Mouse (Mus musculus): ENCODE results near the gene Kcnn1. TPM values are rescaled to one million over a fixed set of nuclear protein-coding genes. Genes with fewer than 3 reads are reported as not detected.

Gene Kcnn1
- polyA plus RNA-seq, 1 experiment: 11.9 TPM

- no peaks in the 10 kb centered on the region for H3K27me3 ChIP-seq (ENCODE audit: control insufficient read depth, insufficient read depth, insufficient read length)
- TF ChIP-seq POLR2A (IDR thresholded peaks at IDR 0.05; ENCODE audit: insufficient read length, low read depth) (no peak), USF1 (IDR thresholded peaks at IDR 0.05; ENCODE audit: low read depth) (no peak), POLR2AphosphoS2 (IDR thresholded peaks at IDR 0.05; ENCODE audit: insufficient read length, low read depth) (no peak), SRF (IDR thresholded peaks at IDR 0.05; ENCODE audit: control insufficient read depth, insufficient read length, low read depth) (no peak), CEBPB (IDR thresholded peaks at IDR 0.05; ENCODE audit: insufficient read depth, poor library complexity, severe bottlenecking) (no peak), TCF12 (IDR thresholded peaks at IDR 0.05; ENCODE audit: insufficient read depth, poor library complexity, severe bottlenecking) (no peak), MYOD1 (IDR thresholded peaks at IDR 0.05; ENCODE audit: control insufficient read depth in 1 of 3, insufficient read length in 2 of 3, low read depth in 2 of 3) (no peak), E2F4 (IDR thresholded peaks at IDR 0.05; ENCODE audit: insufficient read depth) (no peak), MYOG (IDR thresholded peaks at IDR 0.05; ENCODE audit: control insufficient read depth in 1 of 3, insufficient read depth in 1 of 3, insufficient read length in 2 of 3, low read depth in 2 of 3) (no peak), MAX (IDR thresholded peaks at IDR 0.05; ENCODE audit: low read depth) (no peak), TCF3 (IDR thresholded peaks at IDR 0.05; ENCODE audit: insufficient read length, low read depth) (no peak), REST (IDR thresholded peaks at IDR 0.05; ENCODE audit: insufficient read depth, insufficient read length) (no peak)
- H3K79me2 ChIP-seq (ENCODE audit: control insufficient read depth, insufficient read depth): no peaks in the 10 kb centered on the region
- H3K36me3 ChIP-seq (ENCODE audit: control insufficient read depth, insufficient read depth): peaks cover 3% of the 10 kb centered on the region
- no peak overlapping the region for H3K4me2 ChIP-seq (ENCODE audit: low read depth)
- H3K4me3 ChIP-seq: no peak overlapping the region
- H3ac ChIP-seq (ENCODE audit: control insufficient read depth, insufficient read length): no peak overlapping the region
These were observed 42.7 kb downstream of the Kcnn1 start for GRCm38 (mm10) chr8:70820101-70820935.

GRCm38 (mm10) chr8:70816679-70817078, 46.4 kb downstream of the Kcnn1 start:
- peaks cover 3% of the 10 kb centered on the region for H3K36me3 ChIP-seq (ENCODE audit: control insufficient read depth, insufficient read depth)
- H3K4me2 ChIP-seq (ENCODE audit: low read depth): peak overlapping the region; percentile 96
- TF ChIP-seq POLR2A (IDR thresholded peaks at IDR 0.05; ENCODE audit: insufficient read length, low read depth) (peak; percentile 91), USF1 (IDR thresholded peaks at IDR 0.05; ENCODE audit: low read depth) (no peak), POLR2AphosphoS2 (IDR thresholded peaks at IDR 0.05; ENCODE audit: insufficient read length, low read depth) (peak; percentile 89), SRF (IDR thresholded peaks at IDR 0.05; ENCODE audit: control insufficient read depth, insufficient read length, low read depth) (no peak), MYOG (IDR thresholded peaks at IDR 0.05; ENCODE audit: control insufficient read depth in 1 of 3, insufficient read depth in 1 of 3, insufficient read length in 2 of 3, low read depth in 2 of 3) (peak in 1 of 3 experiments; percentile 4), MYOD1 (IDR thresholded peaks at IDR 0.05; ENCODE audit: control insufficient read depth in 1 of 3, insufficient read length in 2 of 3, low read depth in 2 of 3) (peak in 1 of 3 experiments; percentile 11)
- no peaks in the 10 kb centered on the region for H3K27me3 ChIP-seq (ENCODE audit: control insufficient read depth, insufficient read depth, insufficient read length)
- no peaks in the 10 kb centered on the region for H3K79me2 ChIP-seq (ENCODE audit: control insufficient read depth, insufficient read depth)
- H3ac ChIP-seq (ENCODE audit: control insufficient read depth, insufficient read length): no peak overlapping the region
- peak overlapping the region; percentile 38 for H3K4me3 ChIP-seq

- H3K79me2 ChIP-seq (ENCODE audit: control insufficient read depth, insufficient read depth): no peaks in the 10 kb centered on the region
- peak overlapping the region; percentile 2 for H3K4me3 ChIP-seq
- no peak overlapping the region for H3ac ChIP-seq (ENCODE audit: control insufficient read depth, insufficient read length)
- no peaks in the 10 kb centered on the region for H3K27me3 ChIP-seq (ENCODE audit: control insufficient read depth, insufficient read depth, insufficient read length)
- TF ChIP-seq MYOG (IDR thresholded peaks at IDR 0.05; ENCODE audit: control insufficient read depth in 1 of 3, insufficient read depth in 1 of 3, insufficient read length in 2 of 3, low read depth in 2 of 3) (no peak), CEBPB (IDR thresholded peaks at IDR 0.05; ENCODE audit: insufficient read depth, poor library complexity, severe bottlenecking) (no peak)
- peak overlapping the region; percentile 74 for H3K4me2 ChIP-seq (ENCODE audit: low read depth)
- H3K36me3 ChIP-seq (ENCODE audit: control insufficient read depth, insufficient read depth): no peaks in the 10 kb centered on the region
These were observed 50.2 kb downstream of the Kcnn1 start for GRCm38 (mm10) chr8:70812885-70813284.

GRCm38 (mm10) chr8:70812055-70812454, 51.0 kb downstream of the Kcnn1 start:
- no peak overlapping the region for H3ac ChIP-seq (ENCODE audit: control insufficient read depth, insufficient read length)
- TF ChIP-seq POLR2AphosphoS2 (IDR thresholded peaks at IDR 0.05; ENCODE audit: insufficient read length, low read depth) (no peak), USF1 (IDR thresholded peaks at IDR 0.05; ENCODE audit: low read depth) (no peak), TCF12 (IDR thresholded peaks at IDR 0.05; ENCODE audit: insufficient read depth, poor library complexity, severe bottlenecking) (no peak), MYOG (IDR thresholded peaks at IDR 0.05; ENCODE audit: control insufficient read depth in 1 of 3, insufficient read depth in 1 of 3, insufficient read length in 2 of 3, low read depth in 2 of 3) (no peak), POLR2A (IDR thresholded peaks at IDR 0.05; ENCODE audit: insufficient read length, low read depth) (no peak)
- H3K27me3 ChIP-seq (ENCODE audit: control insufficient read depth, insufficient read depth, insufficient read length): no peaks in the 10 kb centered on the region

GRCm38 (mm10) chr8:70810962-70811680, 51.9 kb downstream of the Kcnn1 start:
- Histone ChIP-seq H3K4me3 (peak overlapping the region; percentile 2), H3K79me2 (ENCODE audit: control insufficient read depth, insufficient read depth) (no peaks in the 10 kb centered on the region), H3ac (ENCODE audit: control insufficient read depth, insufficient read length) (no peak overlapping the region), H3K36me3 (ENCODE audit: control insufficient read depth, insufficient read depth) (no peaks in the 10 kb centered on the region), H3K4me2 (ENCODE audit: low read depth) (peak overlapping the region; percentile 74), H3K27me3 (ENCODE audit: control insufficient read depth, insufficient read depth, insufficient read length) (no peaks in the 10 kb centered on the region)
- TF ChIP-seq TCF3 (IDR thresholded peaks at IDR 0.05; ENCODE audit: insufficient read length, low read depth) (no peak), POLR2AphosphoS2 (IDR thresholded peaks at IDR 0.05; ENCODE audit: insufficient read length, low read depth) (no peak)

More at GRCm38 (mm10) chr8:70812055-70812454, 51.0 kb downstream of the Kcnn1 start:
- Histone ChIP-seq H3K36me3 (ENCODE audit: control insufficient read depth, insufficient read depth) (no peaks in the 10 kb centered on the region), H3K79me2 (ENCODE audit: control insufficient read depth, insufficient read depth) (no peaks in the 10 kb centered on the region), H3K4me2 (ENCODE audit: low read depth) (peak overlapping the region; percentile 74), H3K4me3 (peak overlapping the region; percentile 2)
